Mouse (Mus musculus) urinary bladder, adult 2 months (tissue): ENCODE results near the gene Hlcs. TPM values are rescaled to one million over a fixed set of nuclear protein-coding genes. Genes with fewer than 3 reads are reported as not detected.

Experiments
- DNase-seq: peaks from one replicate; pipeline ENCODE4 v3.0.0; 2022; ENCODE audit warnings: low spot score
- polyA plus RNA-seq: library from polyadenylated mRNA; depleted of rRNA; stranded (reverse); fragments of >200 nt; gene quantifications from 2 replicates; pipeline ENCODE4 v1.2.3, GENCODE M21; 2012

Hlcs gene
- polyA plus RNA-seq, 1 experiment, result 11.9 TPM

DNA sequence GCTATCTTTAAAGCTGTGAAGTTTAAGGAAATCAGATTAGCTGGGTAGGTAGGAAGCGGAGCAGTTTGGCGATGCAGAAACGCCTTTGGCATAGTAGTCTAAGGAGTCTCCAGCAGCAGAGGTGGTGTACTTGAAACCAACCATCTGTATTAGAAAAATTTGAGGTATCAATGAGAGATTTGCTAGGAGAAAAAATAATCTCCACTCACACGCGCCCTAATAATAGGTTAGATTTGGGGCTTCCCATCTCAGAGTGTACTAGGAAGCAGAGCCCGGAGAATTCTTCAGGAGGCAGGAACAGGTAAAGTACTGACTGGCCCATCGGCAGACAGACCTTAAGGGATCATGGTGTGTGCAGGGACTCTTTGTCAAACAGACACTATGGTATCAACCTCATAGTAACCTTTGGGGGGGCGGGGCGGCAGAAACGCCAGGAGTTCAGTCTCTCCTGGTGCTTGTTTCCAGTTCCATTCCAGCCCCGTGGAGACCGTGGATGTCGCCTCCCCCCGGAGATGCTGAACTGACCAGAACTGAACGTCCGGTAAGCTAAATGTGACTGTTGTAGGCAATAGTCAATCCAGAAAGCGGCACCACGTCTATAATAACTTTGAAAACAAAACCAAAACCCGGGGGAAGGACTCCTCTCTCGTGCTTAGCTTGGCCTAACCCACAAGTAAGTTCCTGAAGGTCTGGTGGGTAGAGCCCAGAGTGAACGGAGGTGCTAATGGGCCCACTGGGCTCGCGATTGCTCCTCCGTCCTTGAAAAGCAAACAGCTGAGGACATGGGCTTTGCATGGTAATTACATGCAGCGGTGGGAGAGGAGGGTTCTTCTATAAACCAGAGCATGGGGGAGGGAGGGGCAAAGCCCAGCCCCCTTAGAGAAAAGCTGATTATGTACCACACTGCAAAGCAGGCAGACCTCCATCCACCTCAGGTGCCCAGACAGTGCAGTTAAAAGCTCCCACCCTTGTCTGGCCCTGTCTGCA is 15.8 kb upstream of the Hlcs start:
- no peak for DNase-seq

DNA sequence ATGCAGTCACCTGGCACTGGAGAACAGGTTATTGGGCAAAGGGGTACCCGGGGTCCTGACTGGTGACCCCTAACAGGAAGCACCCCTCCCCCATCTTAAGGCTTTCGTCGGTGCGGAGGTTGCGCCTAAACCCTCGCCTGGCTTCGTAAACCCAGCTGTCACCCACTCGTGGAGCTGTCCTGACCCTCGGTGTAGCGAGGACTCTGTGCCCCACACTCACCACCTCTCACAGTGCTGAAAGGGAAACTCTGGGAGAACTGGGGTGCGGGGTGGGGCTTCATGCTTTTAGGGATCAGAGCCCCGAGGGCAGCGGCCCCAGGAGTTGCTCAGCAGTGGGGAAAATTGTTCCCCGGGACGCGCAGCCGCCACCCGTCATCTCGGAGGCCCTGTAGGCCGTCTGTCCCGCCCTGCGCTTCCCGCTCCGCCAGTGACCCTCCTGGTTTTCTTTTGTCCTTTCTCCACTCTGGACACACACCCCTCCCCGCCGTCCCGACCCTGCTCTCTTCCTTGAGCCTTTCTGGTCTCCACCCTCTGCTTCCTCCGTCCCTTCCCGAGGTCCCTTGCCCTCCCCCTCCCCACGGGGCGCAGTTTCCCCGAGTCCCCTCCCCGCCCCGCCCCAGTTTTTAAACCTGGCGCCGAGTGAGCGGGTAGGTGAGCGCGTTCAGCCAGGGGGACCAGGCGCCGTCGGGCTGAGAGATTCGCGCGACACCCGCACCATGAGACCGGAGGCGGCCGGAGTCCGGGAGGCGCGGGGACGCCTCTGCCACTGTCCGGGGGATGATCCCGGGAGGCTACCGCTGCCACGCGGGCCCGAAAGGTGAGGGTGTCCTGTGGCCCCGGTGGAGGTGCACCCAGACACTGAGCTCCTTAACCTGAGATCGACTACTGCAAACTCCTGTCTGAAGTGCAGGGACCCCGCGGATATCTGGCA is 14.7 kb upstream of the Hlcs start, which contains the start of gene Ripply3:
Gene Ripply3, plus strand, starts transcription at position 640 of the 931 bp plus-strand sequence.
- peak; percentile 37 for DNase-seq

DNA sequence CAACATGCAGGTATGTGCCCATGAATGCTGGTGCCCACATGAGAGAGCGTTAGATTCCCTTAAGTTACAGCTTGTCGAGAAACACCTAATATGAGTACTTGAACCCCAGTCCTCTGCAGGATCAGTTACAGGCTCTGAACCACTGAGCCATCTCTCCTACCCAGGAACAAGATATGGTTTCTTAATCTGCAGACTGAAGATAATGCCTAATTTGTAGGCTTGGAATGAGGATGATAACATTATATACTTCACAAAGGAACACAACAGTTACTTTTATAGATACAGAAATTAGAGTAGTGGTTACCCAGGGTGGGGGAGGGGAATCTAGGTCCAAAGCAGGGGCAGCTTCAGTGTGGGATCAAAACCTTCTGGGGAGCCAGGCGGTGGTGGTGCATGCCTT is 12.6 kb upstream of the Hlcs start:
- no peak for DNase-seq

DNA sequence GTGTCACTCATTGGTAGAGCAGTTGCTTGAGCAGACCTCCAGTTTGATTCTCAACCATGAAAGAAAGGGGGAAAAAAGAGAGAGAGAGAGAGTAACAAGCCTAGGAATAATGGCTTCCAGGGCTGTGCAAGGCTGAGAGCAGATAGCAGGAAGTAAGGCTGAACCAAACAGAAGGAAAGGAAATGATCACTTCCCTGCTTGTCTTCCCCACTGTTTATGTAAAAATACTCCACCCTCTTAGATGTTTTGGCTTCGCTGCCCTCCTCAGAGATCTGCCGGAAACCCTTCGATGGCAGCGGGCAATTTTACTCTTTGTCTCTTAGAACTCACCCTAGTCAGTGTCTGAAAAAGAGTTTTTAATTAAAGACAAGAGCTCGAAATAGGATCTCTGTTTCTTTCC is 10.3 kb upstream of the Hlcs start:
- no peak for DNase-seq

DNA sequence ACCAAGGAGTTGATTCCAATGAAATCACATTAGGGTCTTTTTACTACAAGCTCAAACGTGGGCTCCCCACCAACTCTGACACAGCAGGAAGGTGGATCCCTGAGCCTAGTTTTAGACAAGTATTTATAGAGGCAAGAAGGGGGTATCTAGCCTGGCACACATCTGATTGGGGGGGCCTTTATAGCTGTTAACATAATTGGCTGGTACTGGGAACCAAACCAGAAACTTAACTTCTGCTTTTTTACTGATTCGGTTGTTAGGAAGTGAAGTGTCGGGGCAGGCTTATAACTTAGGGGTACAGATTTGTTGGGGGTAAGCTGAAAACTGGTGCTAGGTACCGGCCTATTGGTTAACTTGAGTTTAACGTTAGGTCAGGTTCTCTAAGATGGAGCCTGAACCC is 6.9 kb upstream of the Hlcs start:
- DNase-seq, result no peak

DNA sequence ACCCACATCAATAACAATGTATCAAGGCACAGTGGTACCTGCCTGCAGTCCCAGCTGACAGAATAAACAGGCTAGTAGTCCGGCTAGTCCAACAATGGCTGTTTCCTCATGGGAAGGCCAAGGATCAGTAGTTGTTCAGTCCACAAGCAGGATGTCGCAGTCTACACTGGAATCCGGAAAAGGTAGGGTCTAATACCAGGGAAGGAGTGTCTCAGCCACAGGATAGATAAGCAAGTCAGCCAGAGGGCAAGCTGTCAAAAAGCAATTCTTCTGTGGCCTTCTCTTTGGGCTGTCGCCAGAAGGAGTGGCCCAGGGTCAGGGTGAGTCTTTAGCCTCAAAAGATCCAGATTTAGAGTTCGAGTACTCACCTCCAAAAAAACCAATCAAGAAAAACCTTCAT is 4.4 kb upstream of the Hlcs start:
- DNase-seq, result no peak

DNA sequence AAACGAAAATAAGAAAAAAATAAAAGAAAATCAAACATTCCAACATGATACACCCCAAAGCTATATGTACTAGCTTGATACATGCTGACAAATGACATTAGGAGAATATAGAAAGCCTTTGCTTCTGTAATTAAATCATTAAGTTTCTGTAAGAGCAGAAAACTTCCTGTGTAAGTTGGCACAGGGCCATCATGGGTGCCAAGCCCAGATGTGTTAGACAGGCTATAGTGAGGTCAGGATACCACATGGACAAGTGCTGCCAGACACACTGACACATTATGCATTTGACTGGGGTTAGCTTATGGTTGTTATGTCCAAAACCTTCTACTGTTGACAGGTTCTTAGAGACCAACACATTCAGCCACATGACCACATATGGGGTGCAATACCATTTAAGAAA is 1.8 kb upstream of the Hlcs start:
- DNase-seq, result no peak

DNA sequence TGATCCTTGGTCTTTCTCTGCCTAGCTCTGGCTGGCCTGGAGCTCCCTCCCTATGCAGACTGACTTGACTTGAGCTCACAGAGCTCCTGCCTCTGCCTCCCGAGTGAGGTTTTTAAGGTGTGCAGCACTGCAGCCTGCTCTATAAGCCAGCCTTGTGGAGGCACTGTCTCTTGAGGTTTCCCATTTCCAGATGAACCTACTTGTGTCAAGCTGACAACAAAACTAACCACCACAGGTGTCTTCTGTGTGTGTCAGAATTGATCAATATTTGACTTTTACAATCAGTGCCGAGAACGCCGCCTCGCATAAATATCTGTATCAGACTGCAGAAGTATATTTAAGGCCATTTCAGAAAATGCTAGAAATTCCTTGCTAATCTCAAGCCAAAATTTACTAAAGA is 1.3 kb upstream of the Hlcs start:
- no peak for DNase-seq

DNA sequence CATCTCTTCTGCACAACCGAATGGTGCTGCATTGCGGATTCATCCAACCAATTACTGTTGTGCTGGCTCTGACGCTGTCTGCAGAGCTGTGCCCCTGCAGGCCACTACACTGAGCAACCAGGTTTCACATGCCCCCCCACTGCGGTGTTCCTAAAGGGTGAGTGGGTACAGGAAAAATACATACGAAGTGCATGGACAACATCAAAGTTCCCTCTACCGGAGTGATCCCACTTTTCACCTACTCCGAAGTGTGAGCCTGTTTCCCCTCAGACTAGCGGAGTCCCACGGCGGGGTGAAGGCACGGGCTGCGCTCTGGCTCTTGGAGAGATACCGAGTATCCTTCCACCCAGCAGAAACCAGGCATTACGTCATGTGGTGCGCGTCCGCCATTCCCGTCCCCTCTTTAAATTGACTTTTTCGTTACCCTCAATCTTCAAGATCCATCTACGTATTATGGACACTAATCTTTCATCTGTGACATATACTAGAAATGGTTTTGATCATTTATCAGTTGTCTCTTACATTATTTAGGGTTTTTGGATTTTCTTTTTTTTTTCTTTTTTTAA is 625 bp downstream of the Hlcs start:
- peak; percentile 57 for DNase-seq

DNA sequence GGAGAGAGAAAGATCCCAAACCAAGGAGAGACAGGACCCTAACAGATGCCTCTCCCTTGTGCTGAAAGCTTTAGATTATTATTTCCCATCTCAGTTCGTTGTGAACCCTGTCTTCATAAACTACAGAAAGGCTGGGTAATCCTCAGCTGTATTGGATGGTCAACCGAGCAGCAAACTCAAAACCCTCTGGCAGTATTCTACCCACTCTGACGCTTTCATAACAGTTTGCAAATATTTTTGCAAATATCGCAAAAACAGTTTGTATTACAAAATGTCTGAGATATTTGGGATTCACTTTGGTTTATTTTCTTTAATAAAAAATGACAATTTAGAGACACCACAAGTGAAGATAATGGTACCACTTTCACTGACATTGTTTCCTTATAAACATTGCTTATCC is 1.4 kb downstream of the Hlcs start:
- no peak for DNase-seq

DNA sequence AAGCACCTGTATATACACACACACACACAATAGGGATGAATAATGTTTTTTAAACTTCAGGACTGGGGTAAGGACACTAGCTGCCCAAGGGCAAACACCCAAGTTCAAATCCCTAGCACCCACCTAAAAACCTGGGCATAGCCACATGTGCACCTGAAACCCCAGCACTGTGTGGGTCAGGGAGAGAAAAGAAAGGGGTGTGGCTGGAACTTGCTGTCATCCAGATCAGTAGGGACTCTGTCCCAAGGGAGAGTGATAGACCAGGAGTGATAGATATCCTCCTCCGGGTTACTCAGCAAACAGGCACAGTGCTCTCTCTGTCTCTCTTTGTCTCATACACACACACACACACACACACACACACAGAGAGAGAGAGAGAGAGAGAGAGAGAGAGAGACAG is 2.0 kb downstream of the Hlcs start:
- DNase-seq, result no peak

DNA sequence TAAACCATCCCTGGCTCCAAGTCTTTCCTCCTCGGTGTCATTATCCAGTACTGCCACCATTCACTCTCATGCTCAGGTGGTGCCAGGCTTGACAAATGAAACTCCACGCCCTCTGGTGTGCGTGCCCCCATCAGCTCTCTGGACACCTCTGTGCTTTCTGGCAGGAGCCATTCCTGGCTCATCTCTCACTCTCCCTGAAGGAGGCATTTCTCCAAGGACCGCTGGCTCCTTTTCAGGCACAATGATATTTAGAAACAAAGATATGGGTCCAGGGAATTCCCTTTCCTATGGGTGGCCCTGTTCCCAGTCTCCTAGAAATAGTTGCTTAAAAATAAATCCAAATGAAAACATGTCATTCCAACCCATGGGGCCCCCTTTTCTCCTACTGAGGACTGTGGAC is 4.3 kb downstream of the Hlcs start:
- DNase-seq, result no peak

DNA sequence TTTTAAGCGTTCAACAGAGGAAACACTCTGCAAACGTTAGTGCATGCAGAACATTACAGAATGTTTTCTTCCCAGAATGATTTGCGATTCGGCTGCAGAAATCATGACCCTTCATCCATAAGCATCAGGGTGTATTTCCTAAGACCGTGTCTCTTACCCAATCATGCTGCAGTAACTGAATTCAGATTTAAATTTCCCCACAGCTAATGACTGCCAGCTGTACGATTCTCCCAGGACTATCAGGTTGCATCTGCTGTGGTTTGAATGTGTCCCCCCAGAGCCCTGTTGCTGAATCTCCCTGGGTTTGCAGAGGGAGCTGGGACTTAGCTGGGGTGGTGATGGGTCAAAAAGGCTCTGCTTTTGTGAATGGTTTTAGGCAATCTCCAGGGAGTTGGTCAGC is 5.4 kb downstream of the Hlcs start:
- DNase-seq, result no peak

DNA sequence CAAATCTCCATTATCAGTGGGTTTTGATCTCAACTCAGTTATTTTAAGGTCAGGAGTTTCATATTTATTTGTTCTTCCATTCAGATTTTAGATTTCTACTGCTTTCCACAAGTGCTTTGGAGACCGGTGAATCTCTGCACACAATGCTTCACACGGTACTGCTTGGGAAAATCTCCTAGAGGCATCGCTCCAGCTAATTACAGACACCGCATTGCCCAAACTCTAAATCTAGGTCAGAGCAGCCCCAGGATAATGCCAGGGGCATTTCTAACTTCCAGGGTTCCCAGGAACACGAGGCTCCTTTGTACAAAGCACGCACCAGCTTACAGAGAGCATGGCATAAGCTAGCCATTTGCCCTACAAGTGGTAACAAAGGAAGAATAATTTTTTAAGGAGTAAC is 5.8 kb downstream of the Hlcs start:
- DNase-seq, result no peak

DNA sequence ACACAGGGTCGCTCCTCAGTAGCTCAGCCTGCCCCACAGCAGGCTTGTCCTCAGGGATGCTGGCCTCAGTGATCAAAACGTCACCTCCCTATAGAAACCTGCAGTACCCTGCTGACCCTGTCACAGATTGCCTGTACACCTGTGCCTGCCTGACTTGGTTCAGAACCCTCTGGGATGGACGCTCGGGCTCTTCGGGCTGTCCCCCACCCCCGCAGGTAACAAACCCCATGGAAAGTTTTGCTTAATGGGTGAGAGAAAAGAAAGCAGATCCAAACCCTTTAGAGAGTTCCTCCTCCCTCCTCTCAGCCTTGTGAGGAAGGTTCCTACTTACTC is 10.2 kb downstream of the Hlcs start:
- DNase-seq, result no peak

DNA sequence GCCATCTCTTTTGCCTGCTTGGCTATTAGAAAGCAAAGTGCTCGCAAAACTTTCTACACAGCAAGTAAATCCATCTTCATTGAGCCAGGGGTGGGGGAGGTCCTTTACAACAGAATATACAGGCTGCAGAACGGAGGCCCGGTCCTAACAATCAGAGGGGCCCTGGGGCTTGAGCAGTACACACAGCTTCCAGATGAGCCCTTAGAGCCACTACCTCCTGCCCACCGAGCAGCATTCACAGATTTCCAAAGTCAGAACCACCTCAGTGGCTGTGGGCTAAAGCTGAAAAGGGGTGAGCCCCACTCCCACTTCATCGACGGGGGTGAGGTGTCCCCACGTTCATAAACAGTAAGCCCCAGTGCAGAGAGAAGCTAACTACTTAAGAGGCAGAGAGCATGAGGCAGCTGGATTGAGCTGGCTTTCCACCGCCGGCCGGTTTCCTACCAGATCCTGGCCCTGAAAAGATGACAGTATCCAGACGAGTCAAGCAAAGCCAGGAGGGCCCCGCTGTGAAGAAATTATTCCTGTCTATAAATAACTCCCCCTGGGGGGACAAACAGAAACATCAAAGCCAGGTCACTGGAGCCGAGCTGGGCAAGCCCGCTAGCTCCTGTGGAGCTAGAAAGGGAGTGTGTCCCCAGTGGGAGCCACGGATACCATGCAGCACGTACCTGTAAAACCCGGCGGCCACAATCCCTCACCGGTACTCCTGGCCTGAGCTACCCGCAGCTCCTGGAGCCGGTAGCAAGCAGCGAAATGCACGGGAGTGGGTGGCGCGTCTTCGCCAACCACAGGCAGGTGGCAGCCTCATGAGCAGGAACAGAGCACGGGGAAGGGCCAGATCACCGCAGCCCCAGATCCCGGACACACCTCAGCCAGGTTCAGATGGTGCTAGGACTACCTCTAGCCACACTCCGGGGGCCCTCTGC is 10.8 kb downstream of the Hlcs start:
- peak; percentile 35 for DNase-seq

DNA sequence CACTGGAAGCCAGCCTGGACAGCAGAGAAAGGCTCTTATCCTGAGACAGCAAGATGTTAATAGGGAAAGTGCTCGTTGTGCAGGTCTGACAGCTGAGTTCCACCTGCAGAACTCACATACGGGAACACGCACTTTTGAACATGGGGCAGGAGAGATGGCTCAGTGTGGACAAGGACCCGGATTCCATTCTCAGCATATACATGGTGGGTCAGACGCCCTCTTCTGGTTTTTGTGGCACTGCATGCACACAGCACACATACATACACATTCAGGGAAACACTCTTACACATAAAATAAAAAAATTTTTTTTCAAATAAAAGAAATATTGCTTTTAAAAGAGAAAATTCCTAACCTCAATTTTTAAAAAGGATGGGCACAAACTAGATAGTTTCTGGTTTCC is 11.7 kb downstream of the Hlcs start:
- no peak for DNase-seq

DNA sequence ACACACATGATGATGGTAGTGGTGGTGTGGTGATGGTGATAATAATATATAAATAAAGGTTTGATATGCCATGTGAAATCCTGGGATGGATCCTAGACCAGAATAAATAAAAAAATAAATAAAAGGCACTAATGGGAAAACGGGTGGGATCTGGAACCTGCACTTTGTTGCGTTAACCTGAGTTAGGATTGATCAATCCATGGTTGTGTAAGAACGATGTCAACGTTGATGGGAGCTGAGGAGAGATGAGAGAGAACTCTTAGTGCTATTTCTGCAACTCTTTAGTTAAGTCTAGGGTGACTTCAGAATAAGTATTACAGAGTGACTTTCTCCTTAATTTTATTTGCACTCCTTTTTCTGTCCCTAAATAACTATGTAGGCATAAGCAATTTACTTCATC is 12.2 kb downstream of the Hlcs start:
- DNase-seq, result no peak

DNA sequence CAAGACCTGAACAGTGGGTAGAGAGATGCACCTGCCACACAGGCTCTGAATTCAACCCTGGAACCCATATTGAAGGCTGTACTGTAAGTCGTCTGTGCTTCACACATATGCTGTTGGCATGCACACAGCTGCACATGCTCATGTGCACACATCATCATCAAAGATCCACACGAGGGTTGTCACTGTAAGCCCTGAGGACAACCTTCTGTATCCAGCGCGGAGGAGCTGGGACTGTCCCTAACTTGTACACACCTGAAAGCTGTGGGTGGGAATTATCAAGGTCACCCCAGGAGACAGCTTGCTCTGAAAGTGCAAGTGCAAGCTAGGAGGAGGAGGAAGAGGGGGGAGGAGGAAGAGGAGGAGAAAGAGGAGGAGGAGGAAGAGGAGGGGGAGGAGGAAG is 14.2 kb downstream of the Hlcs start:
- DNase-seq, result no peak

DNA sequence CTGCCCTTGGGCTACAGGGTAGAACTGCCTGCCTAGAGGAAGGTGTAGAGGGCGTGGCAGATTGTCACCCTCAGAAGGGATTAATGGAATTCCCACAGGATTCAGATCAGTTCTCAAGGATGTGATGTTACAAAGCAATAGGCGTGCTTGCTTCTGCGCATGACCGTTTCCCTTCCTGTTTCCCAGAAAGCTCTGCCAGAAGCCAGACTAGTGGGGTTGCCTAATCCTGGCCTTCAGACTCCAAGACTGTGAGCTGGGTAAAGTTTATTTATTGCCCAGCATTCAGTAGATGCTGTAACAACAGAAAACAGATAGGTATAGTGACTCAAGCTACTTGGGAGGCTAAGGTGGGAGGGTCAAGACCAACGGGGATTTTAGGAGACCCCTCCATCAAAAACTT is 15.3 kb downstream of the Hlcs start:
- no peak for DNase-seq

DNA sequence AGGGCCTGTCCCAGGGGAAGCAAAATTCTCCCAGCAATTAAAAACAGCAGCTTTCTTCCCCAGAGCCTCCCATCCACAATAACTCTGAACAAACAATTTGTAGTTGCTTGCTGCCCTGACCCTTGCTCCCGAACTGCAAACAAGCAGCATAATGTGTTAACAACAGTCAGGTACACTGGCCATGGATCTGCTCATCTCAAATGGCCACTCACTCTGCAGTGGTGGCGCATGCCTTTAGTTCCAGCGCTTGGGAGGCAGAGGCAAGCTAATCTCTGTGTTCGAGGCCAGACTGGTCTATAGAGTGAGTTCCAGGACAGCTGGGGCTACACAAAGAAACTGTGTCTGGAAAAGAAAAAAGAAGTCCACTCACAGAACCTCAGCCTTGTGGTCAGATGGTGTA is 22.2 kb downstream of the Hlcs start:
- DNase-seq, result no peak
